Mouse (Mus musculus) telencephalon, adult 2 months (tissue): ENCODE results near the gene Vmn1r157.
"Not testable (repeated sequence)": the region's sequence is repeated elsewhere in the genome, so short reads cannot be mapped to it uniquely, and the experiment has no call there.

Source experiments
- DNase-seq: peaks from one replicate; pipeline ENCODE4 v3.0.0-alpha.2; 2011; ENCODE audit warnings: low read depth, low spot score

Vmn1r157 gene

DNA sequence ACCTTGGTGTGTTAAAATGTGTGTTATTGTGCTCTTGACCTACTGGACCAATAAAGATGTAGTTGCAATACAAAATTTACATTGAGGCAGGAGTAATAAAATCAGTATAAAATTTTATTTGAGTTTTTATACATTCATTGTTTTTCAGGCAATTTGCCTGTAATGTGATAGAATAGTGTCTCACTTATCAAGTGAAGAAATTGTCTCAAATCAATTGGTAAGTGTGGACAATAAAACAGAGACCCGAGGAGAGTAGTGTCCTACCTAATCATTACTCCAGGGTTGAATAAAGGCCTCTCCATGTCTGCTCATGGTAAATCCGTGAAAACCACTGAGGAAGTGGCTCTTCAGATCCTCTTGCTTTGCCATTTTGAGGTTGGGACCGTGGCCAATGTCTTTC is at the start of gene Vmn1r157:
Vmn1r157 (plus strand) TSS at position 301 of the 400 bp plus-strand sequence.
- DNase-seq, result not testable (repeated sequence)

DNA sequence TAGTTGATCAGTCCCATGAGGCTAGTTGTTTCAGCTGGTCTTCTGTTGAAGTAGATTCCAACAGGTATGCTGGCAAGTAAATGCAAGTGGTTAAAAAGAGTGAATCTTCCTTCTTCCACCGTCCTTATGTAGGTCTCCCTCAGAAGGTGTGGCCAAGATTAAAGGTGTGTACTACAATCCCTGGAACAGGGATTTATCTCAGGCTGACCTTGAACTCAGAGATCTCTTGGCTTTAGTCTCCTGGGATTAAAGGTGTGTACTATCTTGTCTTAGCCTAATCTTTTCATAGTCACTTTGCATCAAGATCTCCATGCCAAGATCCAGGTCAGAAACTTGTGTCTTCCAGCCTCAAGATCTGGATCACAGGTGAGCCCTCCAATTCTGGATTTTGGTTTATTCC is 41.9 kb upstream of the Vmn1r157 start, which contains the start of gene Gm4567:
Gm4567 (minus strand) TSS at position 101 of the 400 bp plus-strand sequence.
- not testable (repeated sequence) for DNase-seq

DNA sequence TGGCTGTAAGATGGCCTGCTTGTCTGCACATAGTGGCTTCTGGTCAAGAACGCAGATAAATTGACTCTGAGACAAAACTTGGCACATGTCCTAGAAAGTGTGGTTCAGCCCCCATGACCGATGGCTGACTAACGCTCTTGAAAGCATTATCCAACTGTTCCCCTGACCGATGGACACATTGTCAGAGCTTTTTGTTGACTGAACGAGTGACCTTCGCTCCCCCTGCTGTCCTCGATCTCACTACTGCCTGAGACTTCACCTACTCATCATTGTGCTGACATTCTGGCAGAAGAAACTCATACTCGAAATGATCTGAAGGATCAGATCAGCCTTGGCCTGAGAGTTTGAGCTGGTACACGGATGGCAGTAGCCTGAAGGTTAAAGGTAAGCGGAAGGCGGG is 14.5 kb downstream of the Vmn1r157 start:
- not testable (repeated sequence) for DNase-seq

DNA sequence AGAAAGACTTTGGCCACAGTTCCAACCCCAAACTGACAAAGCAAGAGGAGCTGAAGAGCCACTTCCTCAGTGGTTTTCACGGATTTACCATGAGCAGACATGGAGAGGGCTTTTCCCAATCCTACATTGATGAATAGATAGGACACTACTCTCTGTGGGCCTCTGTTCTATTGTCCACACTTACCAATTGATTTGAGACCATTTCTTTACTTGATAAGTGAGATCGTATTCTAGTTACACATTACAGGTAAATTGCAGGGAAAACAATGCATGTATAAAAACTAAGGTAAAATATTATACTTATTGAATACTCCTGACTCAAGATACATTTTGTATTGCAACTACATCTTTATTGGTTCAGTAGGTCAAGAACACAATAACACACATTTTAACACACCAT is 29.2 kb downstream of the Vmn1r157 start, which contains the start of gene Vmn1r158:
Vmn1r158 (minus strand) TSS at position 101 of the 400 bp plus-strand sequence.
- DNase-seq, result not testable (repeated sequence)
